Mouse (Mus musculus): ENCODE results near the gene Ngp.
"Not testable (repeated sequence)": the region's sequence is repeated elsewhere in the genome, so short reads cannot be mapped to it uniquely, and the experiment has no call there.

Ngp gene

DNA sequence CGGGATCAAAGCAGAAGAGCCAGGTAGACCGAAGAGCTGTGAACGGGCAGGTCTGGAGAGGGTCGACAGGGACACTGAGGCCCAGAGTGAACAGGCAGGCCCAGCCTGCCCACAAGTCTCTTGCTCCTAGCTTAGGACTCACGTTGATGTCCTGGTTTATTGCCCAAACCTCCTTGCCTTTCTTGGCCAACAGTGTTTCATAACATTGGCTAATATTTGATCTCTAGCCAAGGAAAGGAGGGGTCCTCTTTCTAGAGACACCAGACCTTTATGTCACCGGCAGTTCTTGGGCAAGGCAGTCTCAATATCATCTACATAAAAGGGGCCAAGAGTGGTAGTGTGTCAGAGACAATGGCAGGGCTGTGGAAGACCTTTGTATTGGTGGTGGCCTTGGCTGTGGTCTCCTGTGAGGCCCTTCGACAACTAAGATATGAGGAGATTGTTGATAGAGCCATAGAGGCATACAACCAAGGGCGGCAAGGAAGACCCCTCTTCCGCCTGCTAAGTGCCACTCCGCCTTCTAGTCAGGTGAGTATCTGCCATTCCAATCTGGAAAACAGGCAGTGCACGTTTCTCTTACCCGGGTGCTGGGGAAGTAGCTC, at the start of gene Ngp:
Gene Ngp (plus strand): TSS at position 237 of the 602 bp plus-strand sequence.
- in situ Hi-C loops (cut with MboI; ENCODE audit: unreplicated experiment in 2 of 2), result loop anchor here in 1 of 2 experiments (10.0 kb wide), 2 partner anchors 335 to 455 kb away; partner anchors contain the start of gene Als2cl

DNA sequence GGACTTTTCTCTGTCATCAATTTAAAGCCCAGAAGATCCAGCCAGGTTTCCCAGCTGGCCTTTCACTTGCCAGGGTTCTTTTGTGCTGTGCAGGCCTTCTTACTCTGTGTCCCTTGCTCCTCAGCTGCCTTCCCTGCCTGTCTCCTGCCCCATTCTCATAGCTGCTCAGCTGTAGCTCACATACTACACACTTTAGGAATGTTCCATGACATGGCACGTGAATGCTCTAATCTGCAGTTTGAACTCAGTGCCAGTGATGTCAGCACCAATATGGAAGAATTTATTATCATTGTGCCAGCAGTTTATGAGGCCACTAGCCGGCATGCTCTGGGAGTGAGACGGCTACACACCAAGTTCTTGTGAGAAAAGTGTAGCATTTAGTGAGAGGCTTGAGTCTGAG, 49.7 kb upstream of the Ngp start:
- in situ Hi-C loops (cut with MboI; ENCODE audit: unreplicated experiment in 2 of 2), result no loop called here

DNA sequence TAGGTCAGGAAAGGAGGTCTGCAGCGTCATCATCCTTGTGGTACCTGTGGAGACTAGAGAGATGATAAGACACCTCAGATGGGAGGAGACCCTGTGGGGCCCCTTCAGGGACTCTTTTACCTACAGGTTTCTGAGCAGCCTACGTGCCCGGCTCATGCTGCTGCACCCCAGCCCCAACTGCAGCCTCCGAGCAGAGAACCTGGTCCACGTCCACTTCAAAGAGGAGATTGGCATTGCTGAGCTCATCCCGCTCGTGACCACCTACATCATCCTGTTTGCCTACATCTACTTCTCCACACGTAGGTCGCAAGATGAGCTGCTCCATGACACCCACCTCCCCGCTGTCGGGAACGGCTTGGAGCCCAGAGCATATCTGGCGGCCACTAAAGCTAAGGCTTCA, 45.7 kb upstream of the Ngp start:
- in situ Hi-C loops (cut with MboI; ENCODE audit: unreplicated experiment in 2 of 2), result no loop called here

DNA sequence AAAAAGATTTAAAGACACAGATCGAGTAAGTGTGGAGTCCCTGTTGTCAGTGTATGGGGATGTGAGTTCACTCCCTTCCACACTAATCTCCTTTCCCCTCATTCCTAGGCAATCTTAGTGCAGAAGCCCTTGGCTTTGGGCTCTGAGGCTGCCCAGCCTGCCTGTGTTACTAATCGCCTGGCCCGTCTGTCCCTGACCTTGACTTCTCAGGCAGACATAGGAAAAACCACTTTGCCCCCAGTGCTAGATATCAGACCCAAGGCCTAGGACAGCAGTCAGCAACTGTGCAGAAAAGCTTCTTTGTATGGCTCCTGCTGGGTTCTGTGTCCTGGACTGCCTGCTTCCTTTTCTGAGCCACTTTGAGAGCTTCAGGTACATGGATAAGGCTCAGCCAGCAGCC, 43.9 kb upstream of the Ngp start:
- in situ Hi-C loops (cut with MboI; ENCODE audit: unreplicated experiment in 2 of 2), result no loop called here

DNA sequence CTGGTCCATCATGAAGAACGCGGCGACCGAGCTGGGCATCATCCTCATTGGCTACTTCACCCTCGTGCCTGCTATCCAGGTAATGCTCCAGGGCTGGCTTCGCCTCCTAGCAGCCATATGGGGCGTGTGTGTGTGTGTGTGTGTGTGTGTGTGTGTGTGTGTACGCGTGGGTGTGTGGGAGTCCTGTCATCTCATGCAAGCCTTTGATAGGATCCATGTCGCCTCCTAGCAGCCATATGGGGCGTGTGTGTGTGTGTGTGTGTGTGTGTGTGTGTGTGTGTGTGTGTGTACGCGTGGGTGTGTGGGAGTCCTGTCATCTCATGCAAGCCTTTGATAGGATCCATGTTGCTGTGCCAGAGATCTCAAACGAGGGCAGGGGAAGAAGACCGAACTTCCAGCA, 41.9 kb upstream of the Ngp start:
- in situ Hi-C loops (cut with MboI; ENCODE audit: unreplicated experiment in 2 of 2), result not testable (repeated sequence)

DNA sequence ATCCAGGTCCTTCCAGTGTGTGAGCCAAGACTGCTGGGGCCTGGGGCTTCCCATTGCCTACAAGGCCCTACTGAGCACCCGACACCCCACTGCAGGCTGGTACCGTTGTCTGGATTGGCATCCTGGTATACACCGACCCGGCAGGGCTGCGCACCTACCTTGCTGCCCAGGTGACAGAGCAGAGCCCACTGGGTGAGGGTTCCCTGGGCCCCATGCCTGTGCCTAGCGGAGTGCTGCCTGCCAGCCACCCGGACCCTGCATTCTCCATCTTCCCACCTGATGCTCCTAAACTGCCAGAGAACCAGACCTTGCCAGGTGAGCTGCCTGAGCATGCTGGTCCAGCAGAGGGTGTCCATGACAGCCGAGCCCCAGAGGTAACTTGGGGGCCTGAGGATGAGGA, 40.2 kb upstream of the Ngp start:
- in situ Hi-C loops (cut with MboI; ENCODE audit: unreplicated experiment in 2 of 2), result no loop called here

DNA sequence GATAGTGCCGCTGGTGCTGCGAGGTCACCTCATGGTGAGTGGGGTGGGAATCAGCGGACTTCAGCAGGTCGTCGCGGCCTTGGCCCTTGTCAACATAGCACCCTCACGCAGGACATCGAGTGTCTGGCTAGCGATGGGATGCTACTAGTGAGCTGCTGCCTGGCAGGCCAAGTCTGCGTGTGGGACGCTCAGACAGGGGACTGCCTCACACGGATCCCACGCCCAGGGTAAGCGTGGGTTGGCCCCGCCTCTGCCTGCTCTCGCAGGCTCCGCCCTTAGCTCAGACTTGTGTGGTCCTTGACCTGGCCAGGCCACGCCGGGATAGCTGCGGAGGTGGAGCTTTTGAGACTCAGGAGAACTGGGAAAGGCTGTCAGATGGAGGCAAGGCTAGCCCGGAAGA, 38.9 kb upstream of the Ngp start:
- in situ Hi-C loops (cut with MboI; ENCODE audit: unreplicated experiment in 2 of 2), result no loop called here

DNA sequence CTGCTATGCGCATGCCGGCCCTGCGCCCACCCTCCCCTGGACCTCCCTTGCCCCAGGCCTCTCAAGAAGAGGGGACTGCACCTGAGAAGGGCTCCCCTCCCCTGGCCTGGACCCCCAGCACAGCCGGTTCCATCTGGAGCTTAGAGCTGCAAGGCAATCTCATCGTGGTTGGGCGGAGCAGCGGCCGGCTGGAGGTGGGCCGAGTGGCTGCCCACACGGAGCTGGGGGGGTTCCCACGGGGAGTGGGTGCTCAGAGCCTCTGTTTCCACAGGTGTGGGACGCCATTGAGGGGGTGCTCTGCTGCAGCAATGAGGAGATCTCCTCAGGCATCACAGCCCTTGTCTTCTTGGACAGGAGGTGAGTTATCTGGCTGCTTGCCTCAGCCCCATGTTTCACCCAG, 38.3 kb upstream of the Ngp start:
- in situ Hi-C loops (cut with MboI; ENCODE audit: unreplicated experiment in 2 of 2), result no loop called here

DNA sequence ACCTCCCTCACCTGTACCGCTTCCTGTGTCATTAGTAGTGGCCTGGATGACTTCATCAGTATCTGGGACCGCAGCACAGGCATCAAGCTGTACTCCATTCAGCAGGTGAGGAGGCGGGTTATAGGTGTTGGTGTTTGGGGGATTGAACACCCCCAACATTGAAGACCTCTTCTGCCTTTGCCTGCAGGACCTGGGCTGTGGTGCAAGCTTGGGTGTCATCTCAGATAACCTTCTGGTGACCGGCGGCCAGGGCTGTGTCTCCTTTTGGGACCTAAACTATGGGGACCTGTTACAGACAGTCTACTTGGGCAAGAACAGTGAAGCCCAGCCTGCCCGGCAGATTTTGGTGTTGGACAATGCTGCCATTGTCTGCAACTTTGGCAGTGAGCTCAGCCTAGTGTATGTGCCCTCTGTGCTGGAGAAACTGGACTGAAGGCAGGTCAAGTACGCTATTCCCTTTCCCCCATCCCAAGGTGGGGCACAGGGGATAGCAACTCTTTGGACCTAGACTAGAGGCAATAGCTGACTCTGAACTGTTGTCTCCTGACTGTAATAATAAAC, 35.1 kb upstream of the Ngp start:
- in situ Hi-C loops (cut with MboI; ENCODE audit: unreplicated experiment in 2 of 2), result no loop called here

DNA sequence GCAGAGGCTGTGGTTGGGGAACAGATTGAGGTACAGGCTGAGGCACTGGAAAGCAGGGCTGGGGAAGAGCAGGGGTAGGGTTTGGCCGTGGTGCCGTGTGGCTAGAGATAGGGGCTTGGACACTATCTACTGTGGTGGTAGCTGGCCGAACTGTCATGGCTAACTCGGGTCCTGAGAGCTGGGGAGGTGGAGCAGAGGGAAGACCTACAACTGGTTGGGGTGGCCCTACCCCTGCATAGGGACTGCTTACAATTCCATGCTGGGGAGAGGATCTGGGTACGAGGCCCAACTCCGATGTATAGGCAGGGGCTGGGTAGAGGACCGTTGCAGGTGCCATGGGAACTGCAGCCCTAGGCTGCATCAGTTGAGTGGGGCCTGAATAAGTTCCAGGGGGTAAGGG, 31.5 kb upstream of the Ngp start:
- in situ Hi-C loops (cut with MboI; ENCODE audit: unreplicated experiment in 2 of 2), result no loop called here

DNA sequence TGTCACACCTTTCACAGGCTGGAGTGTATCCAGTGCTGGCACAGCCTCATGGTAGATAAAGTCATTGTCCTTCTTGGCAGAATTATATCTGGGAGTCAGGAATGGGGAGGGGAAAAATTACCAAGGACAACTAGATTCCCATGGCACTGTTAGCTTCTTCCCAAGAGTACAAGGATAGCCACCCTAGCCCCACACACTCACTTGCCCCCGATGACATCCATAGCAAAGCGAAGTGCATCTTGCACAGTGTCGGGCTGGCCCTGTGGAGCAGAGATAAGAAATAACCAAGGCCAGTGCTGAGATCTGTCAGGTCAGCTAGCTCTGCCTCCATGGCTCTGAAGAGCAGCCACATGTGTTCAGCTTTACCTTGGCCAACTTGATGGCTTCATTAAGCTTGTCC, 28.7 kb upstream of the Ngp start:
- in situ Hi-C loops (cut with MboI; ENCODE audit: unreplicated experiment in 2 of 2), result no loop called here

DNA sequence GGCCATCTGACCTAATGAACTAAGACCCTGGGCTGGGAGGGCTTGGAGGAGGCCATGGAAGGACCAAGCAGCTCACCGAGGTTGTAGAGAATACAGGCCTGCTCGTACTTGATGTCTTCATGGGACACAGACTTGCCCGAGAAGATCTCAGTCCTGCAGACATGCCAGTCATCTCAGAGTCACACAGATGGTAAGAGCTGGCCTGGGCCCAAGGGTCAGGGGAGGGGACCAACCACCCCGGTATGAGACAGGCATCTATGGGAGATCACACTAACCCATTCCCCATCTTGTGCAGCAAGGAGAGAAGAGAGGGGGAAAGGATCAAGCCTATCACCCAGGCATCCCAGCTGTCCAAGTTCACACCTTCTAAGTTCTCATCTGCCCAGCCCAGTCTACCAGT, 26.3 kb upstream of the Ngp start:
- in situ Hi-C loops (cut with MboI; ENCODE audit: unreplicated experiment in 2 of 2), result no loop called here

DNA sequence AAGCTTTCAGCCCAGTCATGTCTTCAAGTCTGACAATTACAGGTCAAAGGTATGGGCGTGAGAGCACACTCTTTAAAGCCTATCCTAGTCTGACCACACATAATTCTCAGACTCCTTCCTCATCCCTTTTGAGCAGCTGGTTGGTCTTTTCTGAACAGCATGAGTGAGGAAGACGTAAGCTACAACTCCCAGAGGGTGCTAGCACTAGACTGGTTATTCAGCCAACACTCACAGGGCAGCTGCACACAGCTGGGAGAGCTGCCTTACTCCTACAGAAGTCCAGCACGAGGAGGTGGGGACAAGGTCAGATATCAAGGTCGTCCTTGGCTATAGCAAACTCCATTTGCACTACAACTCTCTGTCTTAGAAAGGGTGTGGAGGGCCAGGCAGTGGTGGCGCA, 18.9 kb upstream of the Ngp start:
- in situ Hi-C loops (cut with MboI; ENCODE audit: unreplicated experiment in 2 of 2), result no loop called here

DNA sequence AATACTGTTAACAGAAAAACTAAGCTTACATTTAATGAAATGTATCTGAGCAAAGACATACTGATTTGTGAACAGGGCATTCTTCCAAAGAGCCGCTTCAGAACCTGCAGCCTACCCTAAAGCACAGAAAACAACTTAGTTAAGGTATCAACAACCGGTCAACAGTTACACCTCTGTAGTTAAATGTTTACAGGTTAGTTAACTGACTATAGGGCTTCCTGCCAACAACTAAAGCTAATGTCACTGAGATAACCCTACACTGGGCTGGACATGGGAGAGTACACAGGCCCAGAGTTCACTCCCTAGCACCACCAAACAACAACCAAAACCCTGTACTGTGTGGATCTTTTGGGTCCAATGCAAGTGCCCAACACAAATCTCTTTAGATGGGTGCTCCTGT, 16.8 kb upstream of the Ngp start:
- in situ Hi-C loops (cut with MboI; ENCODE audit: unreplicated experiment in 2 of 2), result no loop called here

DNA sequence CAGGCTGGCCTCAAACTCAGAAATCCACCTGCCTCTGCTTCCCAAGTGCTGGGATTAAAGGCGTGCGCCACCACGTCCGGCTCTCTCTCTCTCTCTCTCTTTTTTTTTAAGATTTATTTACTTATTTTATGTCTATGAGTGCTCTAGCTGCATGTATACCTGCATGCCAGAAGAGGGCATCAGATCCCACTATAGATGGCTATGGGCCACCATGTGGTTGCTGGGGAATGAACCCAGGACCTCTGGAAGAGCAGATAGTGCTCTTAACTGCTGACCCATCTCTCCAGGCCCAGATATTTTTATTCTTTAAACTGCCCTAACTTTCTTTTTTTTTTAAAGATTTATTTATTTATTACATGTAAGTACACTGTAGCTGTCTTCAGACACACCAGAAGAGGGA, 16.3 kb upstream of the Ngp start:
- in situ Hi-C loops (cut with MboI; ENCODE audit: unreplicated experiment in 2 of 2), result not testable (repeated sequence)

DNA sequence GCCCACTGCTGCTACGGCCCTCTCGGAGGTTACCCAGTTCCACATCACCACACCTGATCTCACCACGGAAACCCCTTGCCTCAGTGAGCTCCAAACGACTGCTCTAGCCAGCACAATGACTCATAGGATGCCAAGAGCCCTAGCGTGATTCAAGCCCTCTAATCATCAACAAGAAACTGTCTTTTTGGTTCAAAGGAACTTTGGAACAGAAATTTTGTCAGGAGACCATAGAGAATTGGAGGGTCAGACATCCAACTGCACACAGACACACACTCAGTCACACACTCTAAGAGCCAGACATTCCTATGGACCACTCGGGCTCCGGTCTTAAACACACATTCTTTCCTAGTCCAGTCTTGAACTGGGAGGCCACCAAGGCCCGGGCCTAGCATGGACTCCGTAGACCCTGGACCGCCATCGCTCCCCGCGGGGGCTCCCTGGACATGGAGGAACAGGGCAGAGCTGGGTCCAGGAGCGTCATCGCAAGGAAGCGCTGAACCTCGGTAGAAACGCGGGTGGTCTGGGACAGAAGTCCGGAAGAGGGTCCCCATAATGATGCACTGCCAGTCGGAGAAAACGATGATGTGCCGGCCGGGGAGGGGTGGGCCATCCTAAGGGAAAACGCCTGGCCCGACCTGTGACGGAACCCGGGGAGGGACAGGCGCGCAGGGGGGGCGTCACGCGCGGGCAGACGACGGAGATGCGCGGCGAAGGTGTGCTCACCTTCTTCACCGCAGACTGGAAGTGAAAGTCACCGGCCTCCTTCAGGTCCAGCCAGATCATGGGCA, 12.0 kb upstream of the Ngp start:
- in situ Hi-C loops (cut with MboI; ENCODE audit: unreplicated experiment in 2 of 2), result loop anchor here in 1 of 2 experiments (5.0 kb wide), 2 partner anchors 75 to 100 kb away; partner anchors contain the start of genes Elp6 and Scap

DNA sequence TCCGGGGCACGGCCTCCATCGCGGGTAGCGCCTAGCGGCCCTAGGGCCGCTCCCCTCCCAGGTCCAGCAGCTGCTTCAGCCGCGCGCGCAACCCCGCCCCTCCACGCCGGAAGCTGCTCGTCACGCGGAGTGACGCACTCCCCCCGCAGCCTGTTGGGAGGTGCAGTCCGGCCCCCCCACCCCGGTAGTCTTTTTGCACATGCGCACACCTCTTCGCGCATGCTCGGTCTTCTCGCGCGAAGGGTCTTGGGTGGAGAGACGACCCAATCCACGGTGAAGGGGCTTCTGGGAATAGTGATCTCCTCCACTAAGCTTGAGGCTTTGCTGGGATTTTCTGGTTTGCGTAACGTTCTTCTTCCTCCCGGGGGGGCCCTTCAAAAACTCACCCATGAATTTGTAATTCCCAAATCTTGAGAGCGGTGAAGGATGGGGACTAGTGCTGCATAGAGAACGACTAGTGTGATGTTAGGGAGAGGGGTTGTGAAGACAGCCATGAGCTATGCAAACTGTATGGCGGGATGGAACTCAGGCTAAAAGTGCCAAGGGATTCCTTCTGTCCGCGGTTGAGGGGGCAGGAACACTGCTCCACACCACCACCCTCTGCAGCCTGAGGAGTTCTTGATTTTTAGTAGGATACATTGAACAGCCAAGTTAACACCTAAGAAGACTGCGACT, 11.3 kb upstream of the Ngp start, which contains the start of gene Ptpn23:
Gene Ptpn23 (minus strand): TSS at position 115 of the 675 bp plus-strand sequence.
- in situ Hi-C loops (cut with MboI; ENCODE audit: unreplicated experiment in 2 of 2), result loop anchor here in 1 of 2 experiments (5.0 kb wide), 2 partner anchors 76 to 101 kb away; partner anchors contain the start of genes Elp6 and Scap

DNA sequence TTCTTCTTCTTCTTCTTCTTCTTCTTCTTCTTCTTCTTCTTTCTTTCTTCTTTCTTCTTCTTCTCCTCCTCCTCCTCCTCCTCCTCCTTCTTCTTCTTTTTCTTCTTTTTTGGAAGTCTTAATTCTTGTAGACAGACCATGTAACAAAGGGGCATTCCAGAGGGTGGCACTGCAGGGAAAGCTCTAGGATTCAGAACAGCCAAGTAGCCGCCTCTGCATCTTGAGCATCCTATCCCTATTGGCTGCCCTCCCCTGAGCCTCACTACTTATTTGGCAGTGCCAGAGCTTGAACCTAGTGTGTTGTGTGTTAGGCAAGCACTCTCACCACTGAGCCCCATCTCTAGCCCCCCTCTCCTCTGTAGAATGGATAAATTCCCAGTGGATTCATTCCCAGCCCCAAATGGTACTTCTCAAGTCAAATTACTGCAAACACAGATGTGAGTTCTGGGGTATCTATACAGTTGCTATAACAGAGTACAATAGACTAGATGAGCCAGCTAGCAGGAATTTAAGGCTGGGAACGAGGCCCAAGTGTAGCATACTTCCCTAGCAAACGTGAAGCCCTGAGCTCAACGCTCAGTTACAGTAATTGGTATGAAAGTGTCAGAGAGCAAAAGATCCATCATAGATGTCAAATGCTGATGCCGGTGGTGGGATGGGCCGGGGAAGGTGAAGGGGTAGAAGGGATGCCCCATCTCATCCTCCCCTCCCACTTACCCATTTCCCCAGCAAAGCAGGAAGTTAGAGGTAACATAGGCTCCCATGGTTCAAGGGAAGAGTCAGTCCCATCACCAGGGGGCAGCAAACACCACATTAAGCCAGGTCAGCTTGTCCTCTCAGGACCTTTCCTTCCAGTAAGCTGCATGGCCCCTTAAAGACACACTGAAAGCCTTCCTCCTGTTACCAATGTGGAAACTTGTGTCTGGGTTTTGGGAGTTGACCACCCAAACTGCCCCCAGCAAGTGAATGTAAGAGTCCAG, 8.3 kb upstream of the Ngp start:
- in situ Hi-C loops (cut with MboI; ENCODE audit: unreplicated experiment in 2 of 2), result loop anchor here (5.0 to 10.0 kb wide), 6 partner anchors 56 to 466 kb away; partner anchors contain the start of genes Als2cl (in 1 of the 2) and Nradd (in 1 of the 2)

DNA sequence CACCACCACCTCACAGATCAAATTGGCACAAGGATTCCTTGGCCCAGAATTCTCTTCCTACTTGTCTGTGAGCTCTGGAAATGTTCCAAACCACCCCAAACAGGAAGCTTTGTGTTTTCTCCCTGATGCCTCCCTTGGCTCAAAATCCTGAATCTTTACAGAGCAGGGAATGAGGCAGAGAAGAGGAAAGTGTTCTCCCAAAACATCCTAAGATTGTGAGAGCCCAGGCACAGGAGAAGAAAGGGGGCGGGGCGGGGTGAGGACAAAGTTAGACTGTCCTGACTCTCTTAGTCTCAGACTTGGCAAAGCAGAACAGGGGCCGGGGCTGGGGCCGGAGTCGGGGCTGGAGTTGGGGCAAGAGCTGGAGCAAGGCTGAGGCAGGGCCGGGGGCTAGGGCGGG, 6.6 kb upstream of the Ngp start:
- in situ Hi-C loops (cut with MboI; ENCODE audit: unreplicated experiment in 2 of 2), result loop anchor here (5.0 to 10.0 kb wide), 6 partner anchors 54 to 464 kb away; partner anchors contain the start of genes Als2cl (in 1 of the 2) and Nradd (in 1 of the 2)

DNA sequence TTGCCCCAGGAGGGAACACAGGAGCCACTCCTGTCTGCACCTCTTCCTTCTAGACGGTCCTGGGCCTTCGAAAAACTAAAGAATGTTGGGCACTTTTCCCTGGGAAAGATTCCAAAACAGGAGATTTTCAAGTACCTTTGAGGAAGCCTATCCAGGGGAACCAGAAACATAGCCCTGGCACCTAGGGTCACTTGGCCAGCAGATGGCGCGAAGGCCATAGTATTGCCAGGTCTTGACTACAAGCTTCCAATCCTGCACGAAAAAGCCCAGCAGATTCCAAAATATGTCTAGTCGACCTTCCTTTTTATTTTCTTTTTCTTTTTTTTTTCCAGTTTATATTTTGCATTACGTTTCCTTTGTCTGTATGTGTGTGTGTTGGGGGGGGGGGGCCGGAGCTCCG, 5.8 kb upstream of the Ngp start:
- in situ Hi-C loops (cut with MboI; ENCODE audit: unreplicated experiment in 2 of 2), result loop anchor here (5.0 to 10.0 kb wide), 6 partner anchors 54 to 464 kb away; partner anchors contain the start of genes Als2cl (in 1 of the 2) and Nradd (in 1 of the 2)

All from v-Abl transformed pro-B cells (cell line).